Comparison of ENCODE assay signal across 20 mouse cellular contexts in the genomic region with DNA sequence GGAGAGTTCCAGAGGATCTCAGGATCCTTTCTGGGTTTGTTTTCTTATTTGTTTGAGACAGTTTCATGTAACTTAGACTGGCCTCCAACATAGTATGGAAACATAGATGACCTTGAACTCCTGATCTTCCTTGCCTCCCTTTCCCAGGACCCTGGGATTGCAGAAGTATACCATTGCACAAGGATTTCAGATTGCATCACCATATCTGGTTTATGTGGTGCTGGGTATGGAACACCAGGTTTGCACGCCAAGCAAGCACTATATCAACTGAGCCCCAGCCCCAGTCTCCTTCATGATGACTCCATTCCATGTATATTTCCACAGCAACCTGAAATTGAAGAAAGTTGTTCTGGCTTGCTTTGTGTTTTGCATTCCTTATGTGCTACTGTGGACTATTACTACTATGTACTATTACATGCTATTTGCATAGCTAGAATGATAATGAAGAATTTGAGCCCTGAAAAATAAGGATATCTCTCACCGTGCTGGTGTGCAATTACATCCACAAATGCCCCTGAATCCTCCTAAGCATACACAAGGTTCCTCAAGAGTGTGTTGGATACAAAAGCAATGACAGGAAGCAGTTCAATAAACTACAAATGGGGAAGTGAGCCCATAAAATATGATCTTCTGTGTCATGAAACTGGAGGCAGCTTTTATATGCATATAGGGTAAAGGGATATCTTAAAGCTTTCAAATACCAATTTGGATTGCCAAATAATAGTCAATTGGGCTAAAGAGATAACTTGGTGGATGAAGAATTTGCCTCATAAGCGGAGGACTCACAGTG. TPM values are rescaled to one million over a fixed set of nuclear protein-coding genes. Genes with fewer than 3 reads are reported as not detected.
DNase-seq lines count a peak whose midpoint lies in the region; ATAC-seq lines count a peak whose summit lies in the region.
"Had no signal": no experiment of that assay in that cellular context is flagged by ENCODE, and none has a peak within 500 bp of the region (broad histone marks: within the 10 kb centered on the region; RNA-seq: fewer than 3 reads in every experiment).

No protein-coding gene starts in this region.

- peak; percentile 34; a peak in 1 of 4 replicates for ATAC-seq in hematopoietic stem cell, adult 5-6 weeks (replicated peaks in 1 of 2; ENCODE audit: insufficient read depth in 1 of 2, low FRiP score in 2 of 2, low TSS enrichment in 1 of 2, low read depth in 1 of 2, poor library complexity in 2 of 2, severe bottlenecking in 2 of 2)
- ATAC-seq in neutrophil, adult 5-6 weeks (ENCODE audit: extremely low read depth, insufficient number of reproducible peaks, low FRiP score, poor library complexity, severe bottlenecking) = peak; percentile 38; the same call in 1 of the 2 replicates
- ATAC-seq in erythroblast, adult 5-6 weeks (replicated peaks; ENCODE audit: low FRiP score, poor library complexity, severe bottlenecking) = no peak
- ATAC-seq: activated CD4-positive, CD25-positive, alpha-beta regulatory T cell, adult 4 months; forebrain, embryonic 15.5 days; hindbrain, postnatal 0 days; Patski had no signal

- no peaks in the 10 kb centered on the region for H3K9me3 ChIP-seq in midbrain, embryonic 10.5 days (replicated peaks)
- H3K9me3 ChIP-seq: embryonic facial prominence, embryonic 15.5 days; forebrain, embryonic 15.5 days; heart, embryonic 12.5 days; hindbrain, embryonic 12.5 days had no signal

- no peak overlapping the region for H3K27ac ChIP-seq in midbrain, embryonic 10.5 days (replicated peaks)
- H3K27ac ChIP-seq: embryonic facial prominence, embryonic 15.5 days; forebrain, embryonic 15.5 days; hindbrain, embryonic 12.5 days; hindbrain, postnatal 0 days had no signal

- no peak overlapping the region for H3K4me3 ChIP-seq in midbrain, embryonic 10.5 days
- H3K4me3 ChIP-seq: embryonic facial prominence, embryonic 15.5 days; forebrain, embryonic 15.5 days; heart, embryonic 12.5 days; hindbrain, embryonic 12.5 days had no signal

- 97% methylated on average over 3 of the region's 3 CpGs for WGBS in midbrain, embryonic 10.5 days

- no peaks in the 10 kb centered on the region for H3K27me3 ChIP-seq in midbrain, embryonic 10.5 days (ENCODE audit: low read depth, poor library complexity, severe bottlenecking)
- H3K27me3 ChIP-seq: embryonic facial prominence, embryonic 15.5 days; forebrain, embryonic 15.5 days; heart, embryonic 12.5 days; hindbrain, embryonic 12.5 days; Patski had no signal

- peaks cover 14% of the 10 kb centered on the region for H3K36me3 ChIP-seq in midbrain, embryonic 10.5 days
- H3K36me3 ChIP-seq: embryonic facial prominence, embryonic 15.5 days; forebrain, embryonic 15.5 days; hindbrain, embryonic 12.5 days had no signal

- intact Hi-C loops in heart, postnatal 14 days (cut with DNase I) = no loop called here

- peak; percentile 76 for DNase-seq in heart, adult 11 months
- DNase-seq in heart, postnatal 14 days = no peak
- DNase-seq in midbrain, embryonic 10.5 days (ENCODE audit: low spot score) = no peak
- no peak for DNase-seq in left cerebral cortex, adult 11 months (ENCODE audit: low spot score)
- DNase-seq: adrenal gland, postnatal 14 days; cerebellum, adult 2 months; cerebellum, postnatal 10 days; embryo, embryonic 11 days; gastrocnemius, postnatal 10 days; heart, postnatal 36 days had no signal

- H3K4me1 ChIP-seq in midbrain, embryonic 10.5 days = peaks cover 25% of the 10 kb centered on the region

RNA-seq across cellular contexts. Expression of a gene that starts 48.4 kb away (rescaled TPM):
- 100 to 1,000 TPM; 106 to 108 TPM for total RNA-seq in heart, postnatal 14 days (2021)
- total RNA-seq in hematopoietic stem cell, adult 5-6 weeks (2017) = 171 and 172 TPM in 2 replicates
- total RNA-seq in neutrophil, adult 5-6 weeks (2017) = 118 and 126 TPM in 2 replicates
- 17.7 and 47.6 TPM in 2 replicates for total RNA-seq in erythroblast, adult 5-6 weeks (2015; ENCODE audit: low replicate concordance)
- 46.4 and 57.3 TPM in 2 replicates for total RNA-seq in erythroblast, adult 5-6 weeks (2017; ENCODE audit: low replicate concordance)
- 100 and 128 TPM in 2 replicates for polyA plus RNA-seq in midbrain, embryonic 10.5 days (2016; fragmentation: Nextera tagmentation; extraction: Ambion mirVana)
